Mouse (Mus musculus) CH12.LX (cell line): ENCODE measurements at regions not wholly inside any gene's neighbourhood (a gene's known extent, or its start where the extent isn't known, plus 50 kb on each side); places are given as distances from the start of the nearest gene placed in this dataset.

Source experiments
- POLR2A ChIP-seq: IDR thresholded peaks from 2 replicates; pipeline ENCODE4 v1.6.1; 2011; ENCODE audit warnings: low read depth, mild to moderate bottlenecking, improper control_type of control experiment, low read length
- USF2 ChIP-seq: conservative IDR thresholded peaks from 2 replicates; pipeline ENCODE4 v1.6.1; 2011; ENCODE audit warnings: low read depth, low read length, improper control_type of control experiment

- TF ChIP-seq USF2 (no peak), POLR2A (no peak)
Observed at GRCm38 (mm10) chr13:44061721-44062300, 277.2 kb downstream of the Cd83 start.
